Mouse (Mus musculus) telencephalon, adult 2 months (tissue): Measurements from ENCODE around the gene Bcl7a.

Source experiments
- DNase-seq: peaks from one replicate; pipeline ENCODE4 v3.0.0-alpha.2; 2011; ENCODE audit warnings: low read depth, low spot score

Bcl7a gene

GRCm38 (mm10) chr5:123377120-123377955 is 33.7 kb downstream of the Bcl7a start:
- DNase-seq, result peak; percentile 58

- DNase-seq, result no peak
Observed at GRCm38 (mm10) chr5:123378712-123379111, 35.1 kb downstream of the Bcl7a start.

GRCm38 (mm10) chr5:123379504-123379931 is 35.9 kb downstream of the Bcl7a start:
- no peak for DNase-seq

- DNase-seq, result no peak
Observed at GRCm38 (mm10) chr5:123381968-123382367, 38.3 kb downstream of the Bcl7a start.

- no peak for DNase-seq
Observed at GRCm38 (mm10) chr5:123382686-123383085, 39.1 kb downstream of the Bcl7a start.

- DNase-seq, result no peak
Observed at GRCm38 (mm10) chr5:123388452-123388851, 44.8 kb downstream of the Bcl7a start.

GRCm38 (mm10) chr5:123390536-123391441 is 47.2 kb downstream of the Bcl7a start:
- no peak for DNase-seq

- peak; percentile 79 for DNase-seq
Observed at GRCm38 (mm10) chr5:123391442-123391809, 47.8 kb downstream of the Bcl7a start.

GRCm38 (mm10) chr5:123393786-123394302 is 50.2 kb downstream of the Bcl7a start:
- no peak for DNase-seq

- peak; percentile 90 for DNase-seq
Observed at GRCm38 (mm10) chr5:123394303-123394956, 50.8 kb downstream of the Bcl7a start, which contains the start of gene Mlxip. Gene Mlxip, plus strand, starts transcription at chr5:123394798.

- DNase-seq, result no peak
Observed at GRCm38 (mm10) chr5:123394957-123395881, 51.6 kb downstream of the Bcl7a start.

GRCm38 (mm10) chr5:123396901-123397464 is 53.3 kb downstream of the Bcl7a start:
- DNase-seq, result no peak

- no peak for DNase-seq
Observed at GRCm38 (mm10) chr5:123397786-123398185, 54.2 kb downstream of the Bcl7a start.

- DNase-seq, result no peak
Observed at GRCm38 (mm10) chr5:123398856-123399498, 55.3 kb downstream of the Bcl7a start.

- no peak for DNase-seq
Observed at GRCm38 (mm10) chr5:123404480-123404879, 60.8 kb downstream of the Bcl7a start.

- no peak for DNase-seq
Observed at GRCm38 (mm10) chr5:123406952-123407351, 63.3 kb downstream of the Bcl7a start.

GRCm38 (mm10) chr5:123408176-123408575 is 64.5 kb downstream of the Bcl7a start:
- no peak for DNase-seq

GRCm38 (mm10) chr5:123412193-123412592 is 68.6 kb downstream of the Bcl7a start:
- no peak for DNase-seq

GRCm38 (mm10) chr5:123413866-123414363 is 70.3 kb downstream of the Bcl7a start:
- DNase-seq, result no peak
